Mouse (Mus musculus): Measurements from ENCODE around the gene Gpbp1.

Gpbp1 gene
- long read RNA-seq, experiment 1, transcript Gpbp1-201 (13 exons, 3,694 nt): major isoform, 18 of 43 reads
- long read RNA-seq, experiment 1, transcript Gpbp1-202 (12 exons, 3,299 nt): minor isoform, 17 of 43 reads
- long read RNA-seq, experiment 1, partial matches to known transcripts: 6 of 43 reads
- long read RNA-seq, experiment 1, other reads (novel, unspliced or antisense): 2 of 43 reads
- long read RNA-seq, experiment 2, transcript Gpbp1-202 (12 exons, 3,299 nt): major isoform, 21 of 68 reads
- long read RNA-seq, experiment 2, transcript Gpbp1-201 (13 exons, 3,694 nt): minor isoform, 15 of 68 reads
- long read RNA-seq, experiment 2, partial matches to known transcripts: 24 of 68 reads
- long read RNA-seq, experiment 2, other reads (novel, unspliced or antisense): 8 of 68 reads

- intact Hi-C loops (cut with DNase I): loop anchor here (10.0 kb wide), 1 partner anchor 235 kb away; no protein-coding TSS in a partner anchor
These were observed at the start of gene Gpbp1 for GRCm38 (mm10) chr13:111489802-111490723. TSS of gene Gpbp1 (minus strand) at chr13:111490111.

GRCm38 (mm10) chr13:111537718-111538117, 47.8 kb upstream of the Gpbp1 start:
- intact Hi-C loops (cut with DNase I): loop anchor here (10.0 kb wide), 1 partner anchor 207 kb away; no protein-coding TSS in a partner anchor

- intact Hi-C loops (cut with DNase I): loop anchor here (10.0 kb wide), 1 partner anchor 208 kb away; no protein-coding TSS in a partner anchor
These were observed 46.4 kb upstream of the Gpbp1 start for GRCm38 (mm10) chr13:111536207-111536887.

GRCm38 (mm10) chr13:111534131-111534530, 44.2 kb upstream of the Gpbp1 start:
- intact Hi-C loops (cut with DNase I): loop anchor here (10.0 kb wide), 1 partner anchor 211 kb away; no protein-coding TSS in a partner anchor

- intact Hi-C loops (cut with DNase I): loop anchor here (10.0 kb wide), 1 partner anchor 212 kb away; no protein-coding TSS in a partner anchor
These were observed 42.5 kb upstream of the Gpbp1 start for GRCm38 (mm10) chr13:111532178-111532948.

- intact Hi-C loops (cut with DNase I): loop anchor here (10.0 kb wide), 1 partner anchor 213 kb away; no protein-coding TSS in a partner anchor
These were observed 41.8 kb upstream of the Gpbp1 start for GRCm38 (mm10) chr13:111531701-111532100.

- intact Hi-C loops (cut with DNase I): no loop called here
These were observed 34.4 kb upstream of the Gpbp1 start for GRCm38 (mm10) chr13:111524277-111524676.

- intact Hi-C loops (cut with DNase I): no loop called here
These were observed 32.4 kb upstream of the Gpbp1 start for GRCm38 (mm10) chr13:111522336-111522735.

GRCm38 (mm10) chr13:111520456-111520855, 30.5 kb upstream of the Gpbp1 start:
- intact Hi-C loops (cut with DNase I): no loop called here

- intact Hi-C loops (cut with DNase I): no loop called here
These were observed 28.4 kb upstream of the Gpbp1 start for GRCm38 (mm10) chr13:111518332-111518731.

- intact Hi-C loops (cut with DNase I): no loop called here
These were observed 26.7 kb upstream of the Gpbp1 start for GRCm38 (mm10) chr13:111516385-111517150.

GRCm38 (mm10) chr13:111509385-111509784, 19.5 kb upstream of the Gpbp1 start:
- intact Hi-C loops (cut with DNase I): no loop called here

GRCm38 (mm10) chr13:111508645-111509044, 18.7 kb upstream of the Gpbp1 start:
- intact Hi-C loops (cut with DNase I): no loop called here

GRCm38 (mm10) chr13:111494330-111495029, 4.6 kb upstream of the Gpbp1 start:
- intact Hi-C loops (cut with DNase I): no loop called here

- intact Hi-C loops (cut with DNase I): no loop called here
These were observed 1.3 kb upstream of the Gpbp1 start for GRCm38 (mm10) chr13:111491046-111491756.

- intact Hi-C loops (cut with DNase I): loop anchor here (10.0 kb wide), 1 partner anchor 235 kb away; no protein-coding TSS in a partner anchor
These were observed 459 bp downstream of the Gpbp1 start for GRCm38 (mm10) chr13:111489502-111489801.

GRCm38 (mm10) chr13:111488651-111489501, 1.0 kb downstream of the Gpbp1 start:
- intact Hi-C loops (cut with DNase I): loop anchor here (10.0 kb wide), 1 partner anchor 236 kb away; no protein-coding TSS in a partner anchor

Measured in adrenal gland (tissue).